Mouse (Mus musculus) limb, embryonic 14.5 days (tissue): ENCODE measurements around the gene Tmed10. TPM values are rescaled to one million over a fixed set of nuclear protein-coding genes. Genes with fewer than 3 reads are reported as not detected.

Experiments used
- ATAC-seq: fragments of 200-750 bp; cut with Nextera tagmentation; 2 replicates; pipeline ENCODE4 v1.8.0; 2017; ENCODE audit warnings: low read depth, moderate number of reproducible peaks, moderate TSS enrichment; ENCODE audit not compliant: low FRiP score
- DNase-seq: peaks from one replicate; pipeline ENCODE4 v3.0.0-alpha.2; 2015; ENCODE audit warnings: low spot score
- H3K27ac ChIP-seq: fragments of 300-500 bp; sonication (generic); replicated peaks from 2 replicates; pipeline ENCODE4 v1.5.1; 2014; ENCODE audit warnings: low read depth, mild to moderate bottlenecking, low read length, moderate library complexity, mixed read lengths
- H3K27me3 ChIP-seq: fragments of 300-500 bp; sonication (generic); 2 replicates; pipeline ENCODE4 v1.6.1; 2014; ENCODE audit warnings: low read length, mixed read lengths; ENCODE audit not compliant: control insufficient read depth, insufficient read depth
- H3K36me3 ChIP-seq: fragments of 300-500 bp; sonication (generic); 2 replicates; pipeline ENCODE4 v1.6.1; 2014; ENCODE audit warnings: mild to moderate bottlenecking, low read length, moderate library complexity, mixed read lengths; ENCODE audit not compliant: control insufficient read depth, insufficient read depth
- H3K4me1 ChIP-seq: fragments of 300-500 bp; sonication (generic); 2 replicates; pipeline ENCODE4 v1.6.1; 2014; ENCODE audit warnings: antibody characterized with exemption, low read length, mixed read lengths; ENCODE audit not compliant: control insufficient read depth, insufficient read depth
- H3K4me2 ChIP-seq: fragments of 300-500 bp; sonication (generic); replicated peaks from 2 replicates; pipeline ENCODE4 v1.6.1; 2014; ENCODE audit warnings: low read depth, mild to moderate bottlenecking, low read length, moderate library complexity; ENCODE audit not compliant: severe bottlenecking
- H3K4me3 ChIP-seq: fragments of 300-500 bp; sonication (generic); replicated peaks from 2 replicates; pipeline ENCODE4 v1.5.1; 2014; ENCODE audit warnings: low read length
- H3K9ac ChIP-seq: fragments of 300-500 bp; sonication (generic); 2 replicates; pipeline ENCODE4 v1.6.1; 2014; ENCODE audit warnings: mild to moderate bottlenecking, low read depth, low read length, moderate library complexity; ENCODE audit not compliant: severe bottlenecking
- H3K9me3 ChIP-seq: fragments of 300-500 bp; sonication (generic); 2 replicates; pipeline ENCODE4 v1.6.1; 2016; ENCODE audit warnings: low read length; ENCODE audit not compliant: control insufficient read depth
- POLR2A ChIP-seq: fragments of 200-500 bp; IDR thresholded peaks from 2 replicates; pipeline ENCODE4 v1.8.0; 2012; ENCODE audit warnings: inconsistent platforms, mild to moderate bottlenecking, moderate library complexity, borderline replicate concordance; ENCODE audit not compliant: insufficient read depth, insufficient read length; ENCODE audit errors: extremely low read depth
- WGBS: fragments of 180-500 bp; shearing (Covaris S2); extraction: QIAGEN DNeasy Blood & Tissue Kit; methylation state at CpG from one replicate; pipeline ENCODE4 v1.1.7; 2014; 5-methylcytosine and 5-hydroxymethylcytosine counted together
- polyA plus RNA-seq, 2 experiments: library from polyadenylated mRNA; depleted of rRNA in 1 of 2; stranded (reverse) in 1 of 2; unstranded in 1 of 2; fragments of >200 nt; fragmentation: Nextera tagmentation in 1 of 2; extraction: Ambion mirVana in 1 of 2; gene quantifications; 2 replicates each; pipeline versions ENCODE4 v1.2.1 to v1.2.3; 2012 to 2014

Tmed10 gene
- polyA plus RNA-seq, 2 experiments, result 222 to 394 TPM

DNA sequence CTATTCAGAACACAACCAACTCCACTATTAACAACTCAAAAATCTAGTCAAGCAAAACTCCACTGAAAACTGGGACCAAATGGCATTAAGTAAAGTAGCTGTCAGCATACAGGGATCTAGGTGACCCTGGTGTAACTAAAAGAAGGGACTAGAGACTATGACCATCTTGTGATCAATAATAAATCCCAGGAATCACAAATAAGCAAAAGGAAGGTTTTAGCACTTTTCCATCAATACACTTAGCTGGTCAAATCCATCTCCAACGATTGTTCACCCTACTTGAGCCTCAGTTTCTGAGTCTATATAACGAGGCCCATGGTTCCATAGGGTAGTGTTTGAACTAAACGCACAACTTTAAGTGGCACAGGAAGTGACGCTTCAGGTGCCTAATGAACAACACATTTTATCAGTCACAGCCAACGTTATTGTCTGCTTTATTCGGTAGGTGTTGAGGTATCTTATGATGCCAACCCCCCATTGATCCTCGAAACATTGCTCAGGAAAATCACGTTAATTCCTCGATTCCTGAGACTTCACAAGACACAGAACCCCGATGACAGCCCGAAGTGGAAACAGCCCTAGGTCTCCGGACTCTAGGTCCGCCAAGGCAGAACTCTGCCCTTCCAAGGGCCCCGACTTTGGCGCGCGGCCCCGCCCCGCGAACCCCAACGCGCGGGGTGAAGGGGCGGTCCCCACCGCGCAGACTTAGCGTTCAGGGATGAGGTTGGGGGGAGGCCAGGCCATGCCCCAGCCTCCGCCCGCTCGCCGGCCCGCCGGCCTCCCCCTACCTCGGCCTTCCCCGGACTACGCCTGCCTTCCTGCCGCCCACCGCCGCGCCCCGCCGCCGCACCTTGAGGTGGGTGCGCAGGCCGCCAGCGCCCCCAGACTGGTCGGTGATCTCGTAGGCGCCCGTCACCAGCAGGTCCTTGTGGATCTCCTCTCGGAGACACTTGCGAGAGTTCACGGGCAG is 771 bp downstream of the Tmed10 start:
- under 1% methylated on average over 43 of the region's 53 CpGs for WGBS
- H3K4me1 ChIP-seq, result peaks cover 12% of the 10 kb centered on the region
- no peaks in the 10 kb centered on the region for H3K9me3 ChIP-seq
- peak overlapping the region; percentile 53 for H3K4me2 ChIP-seq
- H3K4me3 ChIP-seq, result peak overlapping the region; percentile 78
- peak overlapping the region; percentile 93 for H3K9ac ChIP-seq
- DNase-seq (peak; percentile 54), ATAC-seq (peak; percentile 71)
- TF ChIP-seq POLR2A, result 0 out of 2 replicates have a peak, but pooled peaks have one; percentile 35
- H3K27me3 ChIP-seq, result no peaks in the 10 kb centered on the region
- H3K36me3 ChIP-seq, result no peaks in the 10 kb centered on the region
- peak overlapping the region; percentile 89 for H3K27ac ChIP-seq

GRCm38 (mm10) chr12:85372068-85372665 is 2.5 kb downstream of the Tmed10 start:
- Histone ChIP-seq H3K4me3 (no peak overlapping the region), H3K27ac (no peak overlapping the region)
- 83% methylated on average over 8 of the region's 8 CpGs for WGBS

DNA sequence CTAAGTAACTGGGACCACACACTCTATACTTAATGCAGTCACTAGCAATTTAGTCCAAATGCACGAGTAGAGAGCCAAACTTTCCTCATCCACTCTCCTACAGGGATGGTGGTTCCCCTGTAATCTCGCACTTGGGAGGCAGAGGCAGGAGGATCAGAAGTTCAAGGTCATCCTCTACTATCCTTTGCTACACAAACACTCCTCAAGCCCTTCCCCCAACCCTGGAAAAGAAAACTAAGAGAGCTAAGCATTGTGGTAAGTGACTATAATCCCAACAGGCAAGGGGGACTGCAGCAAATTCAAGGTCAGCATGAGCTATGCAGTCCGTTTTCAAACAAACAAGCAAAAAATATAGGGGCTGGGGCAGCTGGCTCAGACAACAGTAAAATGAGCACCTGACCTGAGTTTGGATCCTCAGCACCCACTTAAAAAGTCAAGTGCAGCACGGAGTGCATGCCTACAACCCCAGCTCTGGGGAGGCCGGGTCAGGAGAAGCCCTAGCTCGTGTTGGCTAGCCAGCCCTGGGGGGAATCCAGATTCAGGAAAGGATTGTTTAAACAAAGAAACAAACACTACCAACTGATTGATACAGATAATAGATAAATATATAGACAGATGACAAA is 6.1 kb downstream of the Tmed10 start:
- H3K27ac ChIP-seq, result no peak overlapping the region
- no peak overlapping the region for H3K4me3 ChIP-seq
- no peak overlapping the region for H3K9ac ChIP-seq
- peaks cover under 1% of the 10 kb centered on the region for H3K36me3 ChIP-seq
- 78% methylated on average over 6 of the region's 6 CpGs for WGBS
- no peak overlapping the region for H3K4me2 ChIP-seq
- ATAC-seq, result no peak
- H3K27me3 ChIP-seq, result no peaks in the 10 kb centered on the region
- no peaks in the 10 kb centered on the region for H3K9me3 ChIP-seq
- no peak for TF ChIP-seq POLR2A
- H3K4me1 ChIP-seq, result peaks cover 16% of the 10 kb centered on the region
- no peak for DNase-seq

More at GRCm38 (mm10) chr12:85372068-85372665, 2.5 kb downstream of the Tmed10 start:
- DNase-seq (no peak), ATAC-seq (no peak)
- Histone ChIP-seq H3K4me2 (no peak overlapping the region), H3K4me1 (peaks cover 13% of the 10 kb centered on the region), H3K9me3 (no peaks in the 10 kb centered on the region), H3K9ac (no peak overlapping the region), H3K36me3 (no peaks in the 10 kb centered on the region), H3K27me3 (no peaks in the 10 kb centered on the region)
- TF ChIP-seq POLR2A, result no peak

- Histone ChIP-seq H3K36me3 (peaks cover 4% of the 10 kb centered on the region), H3K9me3 (no peaks in the 10 kb centered on the region), H3K27ac (0 out of 2 replicates have a peak overlapping the region, but pooled peaks have one; percentile 14), H3K9ac (no peak overlapping the region), H3K4me3 (no peak overlapping the region), H3K4me1 (peaks cover 7% of the 10 kb centered on the region; the same call in 1 of the 2 replicates), H3K4me2 (no peak overlapping the region), H3K27me3 (no peaks in the 10 kb centered on the region)
- no peak for TF ChIP-seq POLR2A
- 77% methylated on average over 3 of the region's 3 CpGs for WGBS
- no peak for ATAC-seq
- DNase-seq, result no peak
Observed at GRCm38 (mm10) chr12:85366271-85366670, 8.4 kb downstream of the Tmed10 start.

DNA sequence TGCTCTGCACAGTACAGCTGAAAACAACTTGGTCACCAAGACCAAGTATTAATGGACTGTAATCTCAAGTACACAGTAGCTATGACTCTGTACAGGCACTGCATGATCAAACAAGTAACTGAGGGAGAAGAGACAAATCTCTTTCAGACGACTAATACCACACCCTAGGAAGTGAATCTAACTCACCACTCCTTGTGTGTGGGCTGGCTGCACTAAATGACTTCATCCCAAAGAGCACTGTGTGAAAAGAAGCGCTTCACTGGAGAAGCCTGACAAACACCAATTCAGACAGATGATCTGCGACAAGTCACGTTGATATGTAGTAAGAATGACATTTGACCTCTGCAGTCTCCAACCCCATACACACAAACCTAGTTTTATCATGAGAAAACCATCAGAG is 12.1 kb downstream of the Tmed10 start:
- no peak overlapping the region for H3K9ac ChIP-seq
- H3K27me3 ChIP-seq, result no peaks in the 10 kb centered on the region
- no peak overlapping the region for H3K4me2 ChIP-seq
- H3K9me3 ChIP-seq, result no peaks in the 10 kb centered on the region
- no peak overlapping the region for H3K27ac ChIP-seq
- H3K4me1 ChIP-seq, result peaks cover 7% of the 10 kb centered on the region; the same call in 1 of the 2 replicates
- no peak for ATAC-seq
- 81% methylated on average over 4 of the region's 4 CpGs for WGBS
- H3K36me3 ChIP-seq, result peaks cover 4% of the 10 kb centered on the region
- no peak for DNase-seq
- no peak for TF ChIP-seq POLR2A
- no peak overlapping the region for H3K4me3 ChIP-seq
